Mouse (Mus musculus) hindbrain, embryonic 15.5 days (tissue): ENCODE measurements around the gene Atcay. TPM values are rescaled to one million over a fixed set of nuclear protein-coding genes. Genes with fewer than 3 reads are reported as not detected.
"Not testable (repeated sequence)": the region's sequence is repeated elsewhere in the genome, so short reads cannot be mapped to it uniquely, and the experiment has no call there.

Source experiments
- ATAC-seq: fragments of 200-750 bp; cut with Nextera tagmentation; 2 replicates; pipeline ENCODE4 v1.8.0; 2017; ENCODE audit warnings: low read depth, moderate number of reproducible peaks, moderate TSS enrichment; ENCODE audit not compliant: low FRiP score
- H3K27ac ChIP-seq: fragments of 300-500 bp; sonication (generic); replicated peaks from 2 replicates; pipeline ENCODE4 v1.5.1; 2015; ENCODE audit warnings: mild to moderate bottlenecking, inconsistent platforms
- H3K27me3 ChIP-seq: fragments of 300-500 bp; sonication (generic); 2 replicates; pipeline ENCODE4 v1.6.1; 2015; ENCODE audit warnings: control low read depth, inconsistent platforms
- H3K36me3 ChIP-seq: fragments of 300-500 bp; sonication (generic); 2 replicates; pipeline ENCODE4 v1.6.1; 2015; ENCODE audit warnings: control low read depth, inconsistent platforms
- H3K4me1 ChIP-seq: fragments of 300-500 bp; sonication (generic); replicated peaks from 2 replicates; pipeline ENCODE4 v1.6.1; 2015; ENCODE audit warnings: control low read depth, inconsistent platforms
- H3K4me2 ChIP-seq: fragments of 300-500 bp; sonication (generic); 2 replicates; pipeline ENCODE4 v1.6.1; 2015; ENCODE audit warnings: moderate library complexity, mild to moderate bottlenecking, inconsistent platforms
- H3K4me3 ChIP-seq: fragments of 300-500 bp; sonication (generic); 2 replicates; pipeline ENCODE4 v1.5.1; 2015; ENCODE audit warnings: mild to moderate bottlenecking, inconsistent platforms
- H3K9ac ChIP-seq: fragments of 300-500 bp; sonication (generic); 2 replicates; pipeline ENCODE4 v1.6.1; 2015; ENCODE audit warnings: inconsistent platforms
- H3K9me3 ChIP-seq: fragments of 300-500 bp; sonication (generic); 2 replicates; pipeline ENCODE4 v1.6.1; 2016; ENCODE audit warnings: control low read depth, inconsistent platforms
- WGBS: fragments of 180-500 bp; shearing (Covaris S2); methylation state at CpG from one replicate; pipeline ENCODE4 v1.1.7; 2015; 5-methylcytosine and 5-hydroxymethylcytosine counted together
- polyA plus RNA-seq: library from polyadenylated mRNA; unstranded; fragments of >200 nt; fragmentation: Nextera tagmentation; extraction: Ambion mirVana; gene quantifications from 2 replicates; pipeline ENCODE4 v1.2.1, GENCODE M21; 2015

Atcay gene
- polyA plus RNA-seq, 1 experiment from 2014 or later: 85.5 TPM

GRCm38 (mm10) chr10:81183805-81184204 lies 46.8 kb downstream of the Atcay start, which contains the start of gene 4930442H23Rik:
Gene 4930442H23Rik (minus strand): TSS chr10:81183849.
- Histone ChIP-seq H3K4me2 (peak within 1 kb of the TSS; percentile 66), H3K9me3 (no peaks in the 10 kb centered on the region), H3K4me1 (peaks cover 42% of the 10 kb centered on the region), H3K9ac (peak within 1 kb of the TSS; percentile 63), H3K36me3 (peaks cover 63% of the 10 kb centered on the region), H3K27ac (peak within 1 kb of the TSS; percentile 87), H3K27me3 (no peaks in the 10 kb centered on the region), H3K4me3 (peak within 1 kb of the TSS; percentile 52)
- ATAC-seq: no peak
- 89% methylated on average over 5 of the region's 5 CpGs for WGBS

GRCm38 (mm10) chr10:81182336-81183333 lies 48.0 kb downstream of the Atcay start, which contains the start of gene Dapk3:
Gene Dapk3 (plus strand): TSS chr10:81183005.
- Histone ChIP-seq H3K9me3 (no peaks in the 10 kb centered on the region), H3K4me1 (peaks cover 54% of the 10 kb centered on the region), H3K27ac (peak within 1 kb of the TSS; percentile 87), H3K4me3 (peak within 1 kb of the TSS; percentile 52), H3K27me3 (no peaks in the 10 kb centered on the region), H3K36me3 (peaks cover 70% of the 10 kb centered on the region), H3K9ac (peak within 1 kb of the TSS; percentile 63), H3K4me2 (peak within 1 kb of the TSS; percentile 66)
- ATAC-seq: peak; percentile 96
- 5% methylated on average over 53 of the region's 53 CpGs for WGBS

GRCm38 (mm10) chr10:81181860-81182259 lies 48.8 kb downstream of the Atcay start:
- H3K27me3 ChIP-seq, H3K4me3 ChIP-seq, H3K9ac ChIP-seq, ATAC-seq, H3K4me2 ChIP-seq, H3K9me3 ChIP-seq, H3K27ac ChIP-seq: not testable (repeated sequence)
- peaks cover 68% of the 10 kb centered on the region for H3K36me3 ChIP-seq
- WGBS: 82% methylated on average over 12 of the region's 12 CpGs
- H3K4me1 ChIP-seq: peaks cover 59% of the 10 kb centered on the region

GRCm38 (mm10) chr10:81180946-81181345 lies 49.7 kb downstream of the Atcay start:
- WGBS: 95% methylated on average over 13 of the region's 13 CpGs
- H3K4me3 ChIP-seq: no peak overlapping the region
- H3K4me1 ChIP-seq: peaks cover 63% of the 10 kb centered on the region
- H3K9ac ChIP-seq: no peak overlapping the region
- ATAC-seq: no peak
- H3K4me2 ChIP-seq: no peak overlapping the region
- no peak overlapping the region for H3K27ac ChIP-seq
- peaks cover 68% of the 10 kb centered on the region for H3K36me3 ChIP-seq
- H3K9me3 ChIP-seq: no peaks in the 10 kb centered on the region
- H3K27me3 ChIP-seq: no peaks in the 10 kb centered on the region

- no peak for ATAC-seq
- Histone ChIP-seq H3K9ac (no peak overlapping the region), H3K4me2 (no peak overlapping the region), H3K36me3 (peaks cover 57% of the 10 kb centered on the region), H3K27me3 (no peaks in the 10 kb centered on the region), H3K27ac (no peak overlapping the region), H3K4me3 (no peak overlapping the region), H3K9me3 (no peaks in the 10 kb centered on the region), H3K4me1 (peaks cover 68% of the 10 kb centered on the region)
- WGBS: 89% methylated on average over 32 of the region's 32 CpGs
These were observed 50.9 kb downstream of the Atcay start for GRCm38 (mm10) chr10:81179451-81180342.

- 93% methylated on average over 11 of the region's 11 CpGs for WGBS
- Histone ChIP-seq H3K27ac (no peak overlapping the region), H3K9me3 (no peaks in the 10 kb centered on the region), H3K4me3 (no peak overlapping the region), H3K27me3 (no peaks in the 10 kb centered on the region), H3K4me1 (peaks cover 69% of the 10 kb centered on the region), H3K4me2 (0 out of 2 replicates have a peak overlapping the region, but pooled peaks have one; percentile 83), H3K9ac (no peak overlapping the region), H3K36me3 (peaks cover 50% of the 10 kb centered on the region)
- no peak for ATAC-seq
These were observed 51.7 kb downstream of the Atcay start for GRCm38 (mm10) chr10:81178927-81179326.

GRCm38 (mm10) chr10:81177958-81178712 lies 52.5 kb downstream of the Atcay start:
- no peak for ATAC-seq
- Histone ChIP-seq H3K4me1 (peaks cover 71% of the 10 kb centered on the region), H3K27ac (0 out of 2 replicates have a peak overlapping the region, but pooled peaks have one; percentile 90), H3K4me2 (peak overlapping the region; percentile 83), H3K36me3 (peaks cover 50% of the 10 kb centered on the region), H3K4me3 (peak overlapping the region; percentile 89), H3K9me3 (no peaks in the 10 kb centered on the region), H3K27me3 (no peaks in the 10 kb centered on the region), H3K9ac (peak overlapping the region; percentile 91)
- 69% methylated on average over 14 of the region's 14 CpGs for WGBS

- 14% methylated on average over 16 of the region's 16 CpGs for WGBS
- Histone ChIP-seq H3K27ac (peak overlapping the region; percentile 90), H3K4me3 (peak overlapping the region; percentile 89), H3K9ac (peak overlapping the region; percentile 91), H3K36me3 (peaks cover 50% of the 10 kb centered on the region), H3K27me3 (no peaks in the 10 kb centered on the region), H3K4me2 (peak overlapping the region; percentile 83), H3K4me1 (peaks cover 75% of the 10 kb centered on the region), H3K9me3 (no peaks in the 10 kb centered on the region)
- no peak for ATAC-seq
These were observed 53.1 kb downstream of the Atcay start for GRCm38 (mm10) chr10:81177491-81177925.

GRCm38 (mm10) chr10:81176466-81177271 lies 54.0 kb downstream of the Atcay start, which contains the start of gene Eef2:
Gene Eef2 (plus strand): TSS chr10:81176631.
- H3K4me1 ChIP-seq: peaks cover 67% of the 10 kb centered on the region
- H3K4me2 ChIP-seq: peak within 1 kb of the TSS; percentile 83
- H3K27ac ChIP-seq: peak within 1 kb of the TSS; percentile 90
- H3K9me3 ChIP-seq: no peaks in the 10 kb centered on the region
- under 1% methylated on average over 77 of the region's 77 CpGs for WGBS
- ATAC-seq: peak; percentile 78
- H3K4me3 ChIP-seq: peak within 1 kb of the TSS; percentile 89
- H3K36me3 ChIP-seq: peaks cover 42% of the 10 kb centered on the region
- no peaks in the 10 kb centered on the region for H3K27me3 ChIP-seq
- H3K9ac ChIP-seq: peak within 1 kb of the TSS; percentile 91

- Histone ChIP-seq H3K27ac (peak overlapping the region; percentile 90), H3K36me3 (peaks cover 35% of the 10 kb centered on the region), H3K4me2 (peak overlapping the region; percentile 83), H3K27me3 (no peaks in the 10 kb centered on the region), H3K9ac (peak overlapping the region; percentile 39), H3K4me1 (peaks cover 64% of the 10 kb centered on the region), H3K4me3 (peak overlapping the region; percentile 89), H3K9me3 (no peaks in the 10 kb centered on the region)
- no peak for ATAC-seq
- WGBS: 5% methylated on average over 13 of the region's 13 CpGs
These were observed 54.6 kb downstream of the Atcay start for GRCm38 (mm10) chr10:81175936-81176465.
